Mouse (Mus musculus) forebrain, embryonic 11.5 days (tissue): ENCODE data around the gene Mlycd. TPM values are rescaled to one million over a fixed set of nuclear protein-coding genes. Genes with fewer than 3 reads are reported as not detected.
A peak's percentile ranks its signal among the peaks of the same experiment; 100 is the strongest.

Experiments
- ATAC-seq: fragments of 200-750 bp; cut with Nextera tagmentation; replicated peaks from 2 replicates; pipeline ENCODE4 v1.8.0; 2017; ENCODE audit warnings: moderate TSS enrichment; ENCODE audit not compliant: low FRiP score
- DNase-seq: peaks from one replicate; pipeline ENCODE4 v3.0.0-alpha.2; 2017; ENCODE audit warnings: low spot score
- H3K27ac ChIP-seq: fragments of 300-500 bp; sonication (generic); 2 replicates; pipeline ENCODE4 v1.5.1; 2014; ENCODE audit warnings: low read depth, low read length
- H3K27me3 ChIP-seq: fragments of 300-500 bp; sonication (generic); 2 replicates; pipeline ENCODE4 v1.6.1; 2014; ENCODE audit warnings: mild to moderate bottlenecking, low read length, mixed read lengths; ENCODE audit not compliant: control insufficient read depth, insufficient read depth
- H3K36me3 ChIP-seq: fragments of 300-500 bp; sonication (generic); 2 replicates; pipeline ENCODE4 v1.6.1; 2014; ENCODE audit warnings: mild to moderate bottlenecking, low read length, moderate library complexity, mixed read lengths; ENCODE audit not compliant: control insufficient read depth, insufficient read depth
- H3K4me1 ChIP-seq: fragments of 300-500 bp; sonication (generic); replicated peaks from 2 replicates; pipeline ENCODE4 v1.6.1; 2014; ENCODE audit warnings: low read length, mixed read lengths; ENCODE audit not compliant: control insufficient read depth, insufficient read depth
- H3K4me2 ChIP-seq: fragments of 300-500 bp; sonication (generic); 2 replicates; pipeline ENCODE4 v1.6.1; 2014; ENCODE audit warnings: low read depth, mild to moderate bottlenecking, low read length, moderate library complexity, mixed read lengths; ENCODE audit not compliant: severe bottlenecking
- H3K4me3 ChIP-seq: fragments of 300-500 bp; sonication (generic); 2 replicates; pipeline ENCODE4 v1.5.1; 2014; ENCODE audit warnings: low read depth, low read length
- H3K9ac ChIP-seq: fragments of 300-500 bp; sonication (generic); 2 replicates; pipeline ENCODE4 v1.6.1; 2014; ENCODE audit warnings: low read length
- H3K9me3 ChIP-seq: fragments of 300-500 bp; sonication (generic); 2 replicates; pipeline ENCODE4 v1.6.1; 2016; ENCODE audit warnings: low read length, mixed read lengths; ENCODE audit not compliant: control insufficient read depth
- WGBS: fragments of 180-500 bp; shearing (Covaris S2); extraction: QIAGEN DNeasy Blood & Tissue Kit; methylation state at CpG from one replicate; pipeline ENCODE4 v1.1.7; 2014; 5-methylcytosine and 5-hydroxymethylcytosine counted together
- polyA plus RNA-seq: library from polyadenylated mRNA; unstranded; fragments of >200 nt; fragmentation: Nextera tagmentation; extraction: Ambion mirVana; gene quantifications from 2 replicates; pipeline ENCODE4 v1.2.1, GENCODE M21; 2014

Mlycd gene
- polyA plus RNA-seq, 1 experiment from 2014 or later: 13.5 TPM

GRCm38 (mm10) chr8:119439424-119439823 lies 44.7 kb downstream of the Mlycd start:
- Histone ChIP-seq H3K27ac (no peak overlapping the region), H3K9me3 (no peaks in the 10 kb centered on the region), H3K4me3 (no peak overlapping the region), H3K4me1 (no peaks in the 10 kb centered on the region; the same call in 1 of the 2 replicates), H3K9ac (no peak overlapping the region), H3K4me2 (no peak overlapping the region), H3K27me3 (peaks cover 3% of the 10 kb centered on the region; the same call in 1 of the 2 replicates), H3K36me3 (no peaks in the 10 kb centered on the region)
- DNase-seq (no peak), ATAC-seq (no peak)
- 96% methylated on average over 2 of the region's 2 CpGs for WGBS

- no peak for DNase-seq
- H3K4me1 ChIP-seq: no peaks in the 10 kb centered on the region; the same call in 1 of the 2 replicates
- H3K9me3 ChIP-seq: no peaks in the 10 kb centered on the region
- 63% methylated on average over 7 of the region's 7 CpGs for WGBS
- H3K4me2 ChIP-seq: no peak overlapping the region
- H3K9ac ChIP-seq: no peak overlapping the region
- peaks cover 3% of the 10 kb centered on the region; the same call in 1 of the 2 replicates for H3K27me3 ChIP-seq
- no peak for ATAC-seq
- H3K4me3 ChIP-seq: no peak overlapping the region
- no peaks in the 10 kb centered on the region for H3K36me3 ChIP-seq
- H3K27ac ChIP-seq: no peak overlapping the region
Measured at GRCm38 (mm10) chr8:119439893-119440249, 45.2 kb downstream of the Mlycd start.

GRCm38 (mm10) chr8:119440250-119440951 lies 45.7 kb downstream of the Mlycd start:
- Histone ChIP-seq H3K27ac (no peak overlapping the region), H3K9me3 (no peaks in the 10 kb centered on the region), H3K9ac (no peak overlapping the region; the same call in 1 of the 2 replicates), H3K4me1 (no peaks in the 10 kb centered on the region; the same call in 1 of the 2 replicates), H3K4me2 (0 out of 2 replicates have a peak overlapping the region, but pooled peaks have one; percentile 11), H3K36me3 (no peaks in the 10 kb centered on the region), H3K4me3 (no peak overlapping the region), H3K27me3 (peaks cover 3% of the 10 kb centered on the region; the same call in 1 of the 2 replicates)
- 15% methylated on average over 16 of the region's 16 CpGs for WGBS
- ATAC-seq: peak; percentile 67
- DNase-seq: peak; percentile 86

GRCm38 (mm10) chr8:119440952-119441270 lies 46.2 kb downstream of the Mlycd start:
- H3K36me3 ChIP-seq: no peaks in the 10 kb centered on the region
- H3K27me3 ChIP-seq: peaks cover 3% of the 10 kb centered on the region; the same call in 1 of the 2 replicates
- WGBS: 62% methylated on average over 1 of the region's 1 CpGs
- no peak overlapping the region for H3K4me3 ChIP-seq
- no peak overlapping the region for H3K4me2 ChIP-seq
- no peak overlapping the region for H3K9ac ChIP-seq
- H3K4me1 ChIP-seq: no peaks in the 10 kb centered on the region; the same call in 1 of the 2 replicates
- no peaks in the 10 kb centered on the region for H3K9me3 ChIP-seq
- H3K27ac ChIP-seq: no peak overlapping the region
- DNase-seq: no peak
- ATAC-seq: peak; percentile 14; the same call in 1 of the 2 replicates

GRCm38 (mm10) chr8:119442013-119442412 lies 47.3 kb downstream of the Mlycd start:
- Histone ChIP-seq H3K27me3 (peaks cover 3% of the 10 kb centered on the region; the same call in 1 of the 2 replicates), H3K36me3 (no peaks in the 10 kb centered on the region), H3K4me3 (no peak overlapping the region), H3K27ac (no peak overlapping the region), H3K4me1 (no peaks in the 10 kb centered on the region), H3K9ac (no peak overlapping the region), H3K9me3 (no peaks in the 10 kb centered on the region), H3K4me2 (no peak overlapping the region)
- 71% methylated on average over 5 of the region's 5 CpGs for WGBS
- DNase-seq: no peak
- no peak for ATAC-seq

GRCm38 (mm10) chr8:119442970-119443369 lies 48.3 kb downstream of the Mlycd start:
- H3K36me3 ChIP-seq: no peaks in the 10 kb centered on the region
- no peaks in the 10 kb centered on the region for H3K4me1 ChIP-seq
- H3K4me3 ChIP-seq: no peak overlapping the region
- DNase-seq (no peak), ATAC-seq (no peak)
- peaks cover 5% of the 10 kb centered on the region for H3K27me3 ChIP-seq
- 90% methylated on average over 8 of the region's 8 CpGs for WGBS
- H3K9me3 ChIP-seq: no peaks in the 10 kb centered on the region
- H3K4me2 ChIP-seq: no peak overlapping the region
- H3K27ac ChIP-seq: no peak overlapping the region
- H3K9ac ChIP-seq: no peak overlapping the region

GRCm38 (mm10) chr8:119446211-119446989 lies 51.7 kb downstream of the Mlycd start, which contains the start of gene Necab2:
Necab2 (plus strand) TSS chr8:119446719.
- Histone ChIP-seq H3K4me3 (peak within 1 kb of the TSS; percentile 73), H3K36me3 (no peaks in the 10 kb centered on the region), H3K27ac (no peak within 1 kb of the TSS), H3K9ac (peak within 1 kb of the TSS; percentile 72), H3K27me3 (peaks cover 7% of the 10 kb centered on the region), H3K4me1 (0 out of 2 replicates have a peak, but pooled peaks cover 2% of the 10 kb centered on the region), H3K9me3 (no peaks in the 10 kb centered on the region), H3K4me2 (peak within 1 kb of the TSS; percentile 86)
- DNase-seq (peak; percentile 97), ATAC-seq (peak; percentile 71)
- WGBS: 2% methylated on average over 26 of the region's 52 CpGs

GRCm38 (mm10) chr8:119446990-119447780 lies 52.5 kb downstream of the Mlycd start:
- Histone ChIP-seq H3K36me3 (no peaks in the 10 kb centered on the region), H3K9ac (peak overlapping the region; percentile 72), H3K27me3 (peaks cover 6% of the 10 kb centered on the region), H3K4me3 (peak overlapping the region; percentile 73), H3K4me2 (peak overlapping the region; percentile 86), H3K27ac (no peak overlapping the region), H3K4me1 (0 out of 2 replicates have a peak, but pooled peaks cover 2% of the 10 kb centered on the region), H3K9me3 (no peaks in the 10 kb centered on the region)
- under 1% methylated on average over 66 of the region's 80 CpGs for WGBS
- ATAC-seq: peak; percentile 42
- DNase-seq: peak; percentile 77
